Mouse (Mus musculus): ENCODE data around the gene Srgn. TPM values are rescaled to one million over a fixed set of nuclear protein-coding genes. Genes with fewer than 3 reads are reported as not detected.

The Srgn gene
- polyA plus RNA-seq, 1 experiment from 2014 or later, result 6.0 TPM

DNA sequence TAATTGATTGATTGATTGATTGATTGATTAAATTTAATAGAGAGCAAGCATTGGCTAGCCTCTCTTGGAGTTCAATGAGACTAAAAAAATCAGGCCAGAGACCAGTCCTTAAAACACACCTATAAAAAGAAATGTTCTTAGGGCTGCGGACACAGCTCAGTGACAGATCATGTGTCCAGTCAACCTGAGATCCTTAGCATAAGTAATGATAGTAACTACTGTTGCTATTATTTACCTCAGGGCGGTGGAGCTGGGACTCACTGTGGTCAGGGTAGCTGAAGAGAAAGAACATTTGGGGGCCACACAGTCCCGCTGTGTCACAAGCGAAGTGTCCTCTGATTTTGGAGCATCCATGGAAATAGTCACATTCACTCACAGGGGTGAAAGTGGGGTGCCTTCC, 14.4 kb downstream of the Srgn start:
- H3K4me3 ChIP-seq, result no peak overlapping the region
- 0 out of 2 replicates have a peak, but pooled peaks cover 2% of the 10 kb centered on the region for H3K4me1 ChIP-seq
- WGBS, result 88% methylated on average over 4 of the region's 4 CpGs
- no peak overlapping the region for H3K4me2 ChIP-seq
- no peaks in the 10 kb centered on the region for H3K9me3 ChIP-seq (replicated peaks)
- H3K9ac ChIP-seq, result no peak overlapping the region
- no peak overlapping the region for H3K27ac ChIP-seq
- no peak for ATAC-seq
- H3K36me3 ChIP-seq (ENCODE audit: poor library complexity, severe bottlenecking), result no peaks in the 10 kb centered on the region
- H3K27me3 ChIP-seq, result peaks cover 14% of the 10 kb centered on the region

GRCm38 (mm10) chr10:62511528-62511927, 15.7 kb downstream of the Srgn start:
- Histone ChIP-seq H3K27me3 (peaks cover 24% of the 10 kb centered on the region), H3K27ac (no peak overlapping the region), H3K4me3 (no peak overlapping the region), H3K4me2 (no peak overlapping the region), H3K36me3 (ENCODE audit: poor library complexity, severe bottlenecking) (no peaks in the 10 kb centered on the region), H3K4me1 (0 out of 2 replicates have a peak, but pooled peaks cover 3% of the 10 kb centered on the region), H3K9ac (no peak overlapping the region), H3K9me3 (replicated peaks) (no peaks in the 10 kb centered on the region)
- 81% methylated on average over 6 of the region's 6 CpGs for WGBS
- ATAC-seq, result no peak

GRCm38 (mm10) chr10:62509032-62509656, 18.1 kb downstream of the Srgn start:
- Histone ChIP-seq H3K27me3 (peaks cover 24% of the 10 kb centered on the region), H3K9ac (no peak overlapping the region), H3K27ac (no peak overlapping the region), H3K4me2 (no peak overlapping the region), H3K36me3 (ENCODE audit: poor library complexity, severe bottlenecking) (no peaks in the 10 kb centered on the region), H3K4me3 (no peak overlapping the region), H3K4me1 (0 out of 2 replicates have a peak, but pooled peaks cover 3% of the 10 kb centered on the region), H3K9me3 (replicated peaks) (no peaks in the 10 kb centered on the region)
- no peak for ATAC-seq
- WGBS, result 70% methylated on average over 11 of the region's 11 CpGs

GRCm38 (mm10) chr10:62508459-62508858, 18.8 kb downstream of the Srgn start:
- peaks cover 24% of the 10 kb centered on the region for H3K27me3 ChIP-seq
- WGBS, result 9% methylated on average over 11 of the region's 11 CpGs
- no peaks in the 10 kb centered on the region for H3K9me3 ChIP-seq (replicated peaks)
- 0 out of 2 replicates have a peak, but pooled peaks cover 3% of the 10 kb centered on the region for H3K4me1 ChIP-seq
- peak overlapping the region; percentile 48 for H3K4me2 ChIP-seq
- H3K9ac ChIP-seq, result 0 out of 2 replicates have a peak overlapping the region, but pooled peaks have one; percentile 6
- H3K4me3 ChIP-seq, result peak overlapping the region; percentile 15; the same call in 1 of the 2 replicates
- no peaks in the 10 kb centered on the region for H3K36me3 ChIP-seq (ENCODE audit: poor library complexity, severe bottlenecking)
- H3K27ac ChIP-seq, result no peak overlapping the region
- ATAC-seq, result no peak

- Histone ChIP-seq H3K27ac (no peak overlapping the region), H3K4me3 (peak overlapping the region; percentile 15; the same call in 1 of the 2 replicates), H3K9me3 (replicated peaks) (no peaks in the 10 kb centered on the region), H3K27me3 (peaks cover 24% of the 10 kb centered on the region), H3K9ac (0 out of 2 replicates have a peak overlapping the region, but pooled peaks have one; percentile 6), H3K4me2 (peak overlapping the region; percentile 48), H3K36me3 (ENCODE audit: poor library complexity, severe bottlenecking) (no peaks in the 10 kb centered on the region), H3K4me1 (0 out of 2 replicates have a peak, but pooled peaks cover 3% of the 10 kb centered on the region)
- 16% methylated on average over 18 of the region's 18 CpGs for WGBS
- ATAC-seq, result no peak
These were observed 19.5 kb downstream of the Srgn start for GRCm38 (mm10) chr10:62507591-62508308.

- H3K27me3 ChIP-seq, result peaks cover 24% of the 10 kb centered on the region
- no peak overlapping the region for H3K4me3 ChIP-seq
- no peak overlapping the region for H3K27ac ChIP-seq
- no peaks in the 10 kb centered on the region for H3K36me3 ChIP-seq (ENCODE audit: poor library complexity, severe bottlenecking)
- no peak overlapping the region for H3K4me2 ChIP-seq
- H3K9me3 ChIP-seq (replicated peaks), result no peaks in the 10 kb centered on the region
- WGBS, result 94% methylated on average over 4 of the region's 4 CpGs
- H3K4me1 ChIP-seq, result 0 out of 2 replicates have a peak, but pooled peaks cover 3% of the 10 kb centered on the region
- H3K9ac ChIP-seq, result no peak overlapping the region
- no peak for ATAC-seq
These were observed 20.2 kb downstream of the Srgn start for GRCm38 (mm10) chr10:62507071-62507470.

DNA sequence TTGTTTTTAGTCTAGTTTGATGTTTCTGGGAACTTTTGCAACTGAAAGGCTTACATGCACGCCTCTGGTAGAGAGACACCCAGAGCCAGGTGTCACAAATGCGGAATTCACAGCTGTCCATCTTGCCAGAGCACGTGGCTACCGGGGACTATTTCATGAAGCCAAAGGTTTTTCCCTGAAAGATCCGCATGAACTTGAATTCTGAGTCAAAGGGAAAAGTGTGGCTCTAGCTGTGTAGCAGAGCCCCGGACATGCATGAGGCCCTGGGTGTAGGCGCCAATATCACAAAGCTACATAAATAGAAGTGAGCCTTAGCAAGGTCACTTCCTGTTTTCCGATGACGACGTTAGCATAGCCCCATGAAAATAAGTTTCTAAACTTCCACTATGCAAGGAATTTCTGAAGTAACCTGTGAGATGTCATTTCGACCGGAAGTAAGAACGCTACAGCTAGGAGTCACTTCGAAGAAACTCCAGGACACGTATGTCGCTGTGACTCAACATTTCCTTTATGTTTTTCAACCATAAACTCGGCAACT, 21.2 kb downstream of the Srgn start:
- no peaks in the 10 kb centered on the region for H3K9me3 ChIP-seq (replicated peaks)
- no peaks in the 10 kb centered on the region for H3K36me3 ChIP-seq (ENCODE audit: poor library complexity, severe bottlenecking)
- H3K27me3 ChIP-seq, result peaks cover 24% of the 10 kb centered on the region
- WGBS, result 87% methylated on average over 17 of the region's 17 CpGs
- no peak for ATAC-seq
- no peak overlapping the region for H3K4me2 ChIP-seq
- H3K4me1 ChIP-seq, result 0 out of 2 replicates have a peak, but pooled peaks cover 3% of the 10 kb centered on the region
- no peak overlapping the region for H3K4me3 ChIP-seq
- no peak overlapping the region for H3K9ac ChIP-seq
- H3K27ac ChIP-seq, result no peak overlapping the region

- H3K36me3 ChIP-seq (ENCODE audit: poor library complexity, severe bottlenecking), result no peaks in the 10 kb centered on the region
- WGBS, result 74% methylated on average over 9 of the region's 9 CpGs
- no peak for ATAC-seq
- no peak overlapping the region for H3K9ac ChIP-seq
- peaks cover 24% of the 10 kb centered on the region for H3K27me3 ChIP-seq
- no peaks in the 10 kb centered on the region for H3K9me3 ChIP-seq (replicated peaks)
- no peak overlapping the region for H3K27ac ChIP-seq
- 0 out of 2 replicates have a peak, but pooled peaks cover 3% of the 10 kb centered on the region for H3K4me1 ChIP-seq
- H3K4me3 ChIP-seq, result no peak overlapping the region
- H3K4me2 ChIP-seq, result no peak overlapping the region
These were observed 21.8 kb downstream of the Srgn start for GRCm38 (mm10) chr10:62505224-62505983.

DNA sequence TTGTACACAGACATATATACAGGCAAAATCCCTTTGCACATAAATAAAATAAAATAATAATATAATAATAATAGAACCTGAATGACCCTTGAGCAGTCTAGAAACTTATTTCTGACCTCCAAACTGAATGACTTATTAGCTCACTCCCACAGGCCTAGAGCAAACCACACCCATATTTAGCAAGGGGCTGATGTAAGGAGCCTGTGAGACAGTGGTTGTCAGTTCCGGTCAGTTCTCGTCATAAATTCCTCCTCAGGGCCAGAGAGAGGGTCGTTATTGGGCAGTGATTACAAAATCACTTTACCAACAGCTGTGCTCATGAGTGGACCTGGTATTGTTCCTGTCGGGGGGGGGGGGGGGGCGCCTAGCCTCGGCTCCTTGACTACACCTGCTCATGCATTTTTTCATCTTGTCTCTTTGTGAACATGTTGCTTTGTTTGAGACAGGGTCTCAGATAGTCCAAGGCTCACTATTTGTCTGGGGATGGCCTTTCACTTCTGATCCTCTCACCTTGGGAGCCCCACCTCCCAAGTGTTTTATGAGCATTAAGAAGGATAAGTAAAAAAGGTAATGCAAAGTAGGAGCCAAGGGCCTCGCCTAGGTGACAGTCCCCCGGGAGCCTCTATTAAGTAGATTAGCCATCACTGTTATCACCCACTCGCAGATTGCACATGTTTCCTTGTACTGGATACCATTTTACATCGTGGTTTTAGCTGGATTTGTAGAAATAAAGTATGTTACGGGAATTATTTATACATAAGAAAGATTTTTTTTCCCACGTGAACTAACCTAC, 23.2 kb downstream of the Srgn start:
- no peaks in the 10 kb centered on the region for H3K36me3 ChIP-seq (ENCODE audit: poor library complexity, severe bottlenecking)
- peaks cover 22% of the 10 kb centered on the region for H3K27me3 ChIP-seq
- no peak for ATAC-seq
- H3K9me3 ChIP-seq (replicated peaks), result no peaks in the 10 kb centered on the region
- 0 out of 2 replicates have a peak, but pooled peaks cover 3% of the 10 kb centered on the region for H3K4me1 ChIP-seq
- no peak overlapping the region for H3K9ac ChIP-seq
- 71% methylated on average over 12 of the region's 12 CpGs for WGBS
- no peak overlapping the region for H3K27ac ChIP-seq
- no peak overlapping the region for H3K4me3 ChIP-seq
- no peak overlapping the region for H3K4me2 ChIP-seq

DNA sequence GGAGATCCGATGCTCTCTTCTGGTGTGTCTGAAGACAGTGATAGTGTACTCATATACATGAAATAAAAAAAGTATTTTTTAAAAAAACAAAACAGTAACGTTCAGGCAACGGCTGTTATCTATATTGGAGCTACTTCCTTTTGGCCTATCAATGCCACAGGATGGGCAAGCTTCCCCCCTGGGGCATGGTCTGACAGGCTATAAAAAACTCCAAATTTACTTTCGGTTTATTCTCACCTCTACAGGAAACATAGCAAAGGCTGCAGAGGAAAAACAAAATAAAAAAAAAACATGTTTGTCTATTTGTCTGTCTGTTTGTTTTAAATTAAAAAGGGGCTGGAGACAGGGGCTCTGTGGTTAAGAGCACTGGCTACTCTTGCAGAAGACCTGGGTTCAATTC, 23.9 kb downstream of the Srgn start:
- H3K27me3 ChIP-seq, result peaks cover 15% of the 10 kb centered on the region
- no peaks in the 10 kb centered on the region for H3K36me3 ChIP-seq (ENCODE audit: poor library complexity, severe bottlenecking)
- no peak overlapping the region for H3K27ac ChIP-seq
- H3K4me2 ChIP-seq, result no peak overlapping the region
- no peaks in the 10 kb centered on the region for H3K9me3 ChIP-seq (replicated peaks)
- no peak overlapping the region for H3K9ac ChIP-seq
- no peak overlapping the region for H3K4me3 ChIP-seq
- WGBS, result 82% methylated on average over 4 of the region's 4 CpGs
- H3K4me1 ChIP-seq, result 0 out of 2 replicates have a peak, but pooled peaks cover 3% of the 10 kb centered on the region
- no peak for ATAC-seq

DNA sequence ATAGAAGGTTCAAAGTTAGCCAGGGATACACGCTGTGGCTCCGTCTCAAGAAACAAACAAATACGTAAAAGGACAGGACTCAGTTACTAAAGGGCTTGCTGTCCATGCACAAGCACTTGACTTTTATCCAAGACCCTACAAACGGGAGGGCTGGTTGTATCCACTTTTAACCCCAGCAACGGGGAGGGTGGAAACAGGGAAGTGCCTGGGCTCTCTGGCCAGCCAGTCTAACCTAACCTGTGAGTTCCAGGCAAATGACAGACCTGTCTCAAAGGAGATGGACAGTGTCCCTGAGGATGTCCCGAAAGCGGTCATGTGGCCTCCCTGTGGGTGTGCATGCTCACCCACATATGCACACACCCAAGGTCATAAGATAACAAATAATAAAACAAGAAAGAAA, 25.3 kb downstream of the Srgn start:
- H3K27me3 ChIP-seq, result peaks cover under 1% of the 10 kb centered on the region; the same call in 1 of the 2 replicates
- H3K9ac ChIP-seq, result no peak overlapping the region
- ATAC-seq, result no peak
- no peaks in the 10 kb centered on the region for H3K4me1 ChIP-seq
- H3K27ac ChIP-seq, result no peak overlapping the region
- WGBS, result 79% methylated on average over 7 of the region's 7 CpGs
- no peak overlapping the region for H3K4me3 ChIP-seq
- no peak overlapping the region for H3K4me2 ChIP-seq
- H3K36me3 ChIP-seq (ENCODE audit: poor library complexity, severe bottlenecking), result no peaks in the 10 kb centered on the region
- no peaks in the 10 kb centered on the region for H3K9me3 ChIP-seq (replicated peaks)

Data from forebrain, embryonic 13.5 days (tissue).